Mouse (Mus musculus) heart, adult 8-10 months (tissue): ENCODE measurements around the gene Thsd7a. TPM values are rescaled to one million over a fixed set of nuclear protein-coding genes. Genes with fewer than 3 reads are reported as not detected.

Source experiments
- DNase-seq: peaks from one replicate; pipeline ENCODE4 v3.0.0; 2022; ENCODE audit warnings: low spot score
- total RNA-seq, 4 experiments: library from RNA; stranded (reverse); gene quantifications; 2 replicates each; pipeline ENCODE4 v1.2.4; 2022

Thsd7a gene
- total RNA-seq, 4 experiments from 2014 or later = 10.3 to 18.1 (median 12.1) TPM

GRCm38 (mm10) chr6:12503867-12504266 lies 245.3 kb downstream of the Thsd7a start:
- peak; percentile 50 for DNase-seq

GRCm38 (mm10) chr6:12500888-12501287 lies 248.3 kb downstream of the Thsd7a start:
- no peak for DNase-seq

- no peak for DNase-seq
These were observed 249.3 kb downstream of the Thsd7a start for GRCm38 (mm10) chr6:12499866-12500265.

GRCm38 (mm10) chr6:12493571-12493970 lies 255.6 kb downstream of the Thsd7a start:
- DNase-seq = no peak

- DNase-seq = no peak
These were observed 260.3 kb downstream of the Thsd7a start for GRCm38 (mm10) chr6:12488882-12489281.

GRCm38 (mm10) chr6:12481527-12482163 lies 267.6 kb downstream of the Thsd7a start:
- DNase-seq = no peak

GRCm38 (mm10) chr6:12478359-12478758 lies 270.9 kb downstream of the Thsd7a start:
- no peak for DNase-seq

- peak; percentile 38 for DNase-seq
These were observed 278.3 kb downstream of the Thsd7a start for GRCm38 (mm10) chr6:12470935-12471334.

- DNase-seq = no peak
These were observed 281.7 kb downstream of the Thsd7a start for GRCm38 (mm10) chr6:12467339-12468124.

- DNase-seq = peak; percentile 87
These were observed 290.4 kb downstream of the Thsd7a start for GRCm38 (mm10) chr6:12458841-12459240.

- no peak for DNase-seq
These were observed 291.8 kb downstream of the Thsd7a start for GRCm38 (mm10) chr6:12457451-12457850.

- no peak for DNase-seq
These were observed 294.2 kb downstream of the Thsd7a start for GRCm38 (mm10) chr6:12454876-12455485.

- no peak for DNase-seq
These were observed 295.1 kb downstream of the Thsd7a start for GRCm38 (mm10) chr6:12454132-12454531.

- DNase-seq = peak; percentile 25
These were observed 300.4 kb downstream of the Thsd7a start for GRCm38 (mm10) chr6:12448851-12449250.

- DNase-seq = no peak
These were observed 303.7 kb downstream of the Thsd7a start for GRCm38 (mm10) chr6:12445486-12445885.

- no peak for DNase-seq
These were observed 309.6 kb downstream of the Thsd7a start for GRCm38 (mm10) chr6:12439561-12439960.

GRCm38 (mm10) chr6:12419070-12419469 lies 330.1 kb downstream of the Thsd7a start:
- DNase-seq = no peak

- no peak for DNase-seq
These were observed 332.2 kb downstream of the Thsd7a start for GRCm38 (mm10) chr6:12416976-12417375.

- DNase-seq = no peak
These were observed 344.8 kb downstream of the Thsd7a start for GRCm38 (mm10) chr6:12404441-12404840.

GRCm38 (mm10) chr6:12402996-12403395 lies 346.2 kb downstream of the Thsd7a start:
- DNase-seq = no peak

GRCm38 (mm10) chr6:12397776-12398522 lies 351.3 kb downstream of the Thsd7a start:
- DNase-seq = no peak
